Mouse (Mus musculus): ENCODE measurements around the gene Dip2b. TPM values are rescaled to one million over a fixed set of nuclear protein-coding genes. Genes with fewer than 3 reads are reported as not detected.

Gene Dip2b
- total and polyA plus RNA-seq, 3 experiments: 13.9 to 68.9 (median 15.4) TPM

- TF ChIP-seq JUND (IDR thresholded peaks at IDR 0.05; ENCODE audit: low read depth, low read length): no peak
- no peak for TF ChIP-seq RCOR1 (IDR thresholded peaks at IDR 0.05; ENCODE audit: low read depth, low read length)
- no peak overlapping the region for H3K4me3 ChIP-seq (ENCODE audit: control insufficient read depth in 1 of 2, insufficient read depth in 1 of 2, low read depth in 2 of 2, low read length in 2 of 2)
- H3K9ac ChIP-seq (ENCODE audit: control insufficient read depth, low read depth, low read length, poor library complexity, severe bottlenecking): no peak overlapping the region
- no peak overlapping the region for H3K27ac ChIP-seq (ENCODE audit: control insufficient read depth, low read depth, low read length)
- peaks cover 2 to 4% of the 10 kb centered on the region in 2 experiments; a peak in 3 of 4 replicates for H3K4me1 ChIP-seq (ENCODE audit: control insufficient read depth in 1 of 2, insufficient read depth in 2 of 2, low read length in 2 of 2)
- no peaks in the 10 kb centered on the region for H3K9me3 ChIP-seq (replicated peaks; ENCODE audit: insufficient read depth, low read length)
- peaks cover 2 to 3% of the 10 kb centered on the region in 2 experiments for H3K36me3 ChIP-seq (ENCODE audit: control insufficient read depth in 1 of 2, insufficient read depth in 2 of 2, low read length in 2 of 2)
- DNase-seq (ENCODE audit: low read depth, low spot score): no peak
- no peaks in the 10 kb centered on the region; the same call in 1 of the 2 replicates for H3K79me2 ChIP-seq (ENCODE audit: control insufficient read depth, insufficient read depth, low read length, poor library complexity)
- no peaks in the 10 kb centered on the region for H3K27me3 ChIP-seq (ENCODE audit: control insufficient read depth in 1 of 2, insufficient read depth in 2 of 2, low read length in 2 of 2)
These were observed 14.3 kb downstream of the Dip2b start for GRCm38 (mm10) chr15:100052726-100053125.

GRCm38 (mm10) chr15:100056397-100056908 is 18.0 kb downstream of the Dip2b start:
- Histone ChIP-seq H3K36me3 (ENCODE audit: control insufficient read depth in 1 of 2, insufficient read depth in 2 of 2, low read length in 2 of 2) (peaks cover 0 to 5% of the 10 kb centered on the region in 2 experiments; a peak in 2 of 4 replicates), H3K9ac (ENCODE audit: control insufficient read depth, low read depth, low read length, poor library complexity, severe bottlenecking) (no peak overlapping the region), H3K4me3 (ENCODE audit: control insufficient read depth in 1 of 2, insufficient read depth in 1 of 2, low read depth in 2 of 2, low read length in 2 of 2) (no peak overlapping the region), H3K27me3 (ENCODE audit: control insufficient read depth in 1 of 2, insufficient read depth in 2 of 2, low read length in 2 of 2) (no peaks in the 10 kb centered on the region), H3K27ac (ENCODE audit: control insufficient read depth, low read depth, low read length) (no peak overlapping the region), H3K79me2 (ENCODE audit: control insufficient read depth, insufficient read depth, low read length, poor library complexity) (no peaks in the 10 kb centered on the region; the same call in none of the 2 replicates), H3K9me3 (replicated peaks; ENCODE audit: insufficient read depth, low read length) (no peaks in the 10 kb centered on the region), H3K4me1 (ENCODE audit: control insufficient read depth in 1 of 2, insufficient read depth in 2 of 2, low read length in 2 of 2) (peaks cover 5 to 8% of the 10 kb centered on the region in 2 experiments; a peak in 3 of 4 replicates)
- TF ChIP-seq ELF1 (IDR thresholded peaks at IDR 0.05; ENCODE audit: low read depth, low read length) (no peak), SIN3A (IDR thresholded peaks at IDR 0.05; ENCODE audit: low read length) (no peak), RCOR1 (IDR thresholded peaks at IDR 0.05; ENCODE audit: low read depth, low read length) (no peak), ZNF384 (IDR thresholded peaks at IDR 0.05; ENCODE audit: low read depth, low read length) (no peak), MYC (IDR thresholded peaks at IDR 0.05; ENCODE audit: low read depth, low read length) (no peak), USF2 (IDR thresholded peaks at IDR 0.05; ENCODE audit: borderline replicate concordance in 1 of 2, insufficient read depth in 1 of 2, low read depth in 1 of 2, low read length in 2 of 2) (no peak), CTCF (IDR thresholded peaks at IDR 0.05 in 2 of 3, conservative IDR thresholded peaks at IDR 0.05 in 1 of 3; ENCODE audit: control insufficient read depth in 1 of 3, insufficient read depth in 1 of 3, low read depth in 2 of 3, low read length in 3 of 3, poor library complexity in 1 of 3, severe bottlenecking in 1 of 3) (no peak), TBP (IDR thresholded peaks at IDR 0.05; ENCODE audit: low read depth, low read length) (no peak), RAD21 (IDR thresholded peaks at IDR 0.05; ENCODE audit: low read depth, low read length) (no peak), MAX (IDR thresholded peaks at IDR 0.05; ENCODE audit: low read length) (no peak), HCFC1 (IDR thresholded peaks at IDR 0.05; ENCODE audit: low read depth, low read length) (no peak), UBTF (IDR thresholded peaks at IDR 0.05; ENCODE audit: borderline replicate concordance, insufficient read depth, low read depth, low read length) (no peak), ZKSCAN1 (IDR thresholded peaks at IDR 0.05; ENCODE audit: low read depth, low read length) (no peak), E2F4 (IDR thresholded peaks at IDR 0.05; ENCODE audit: borderline replicate concordance, low read depth, low read length) (no peak), ZMIZ1 (IDR thresholded peaks at IDR 0.05; ENCODE audit: low read depth, low read length) (no peak), CHD2 (IDR thresholded peaks at IDR 0.05; ENCODE audit: low read length) (no peak), NELFE (IDR thresholded peaks at IDR 0.05; ENCODE audit: low read depth, low read length) (no peak)
- DNase-seq (ENCODE audit: low read depth, low spot score): no peak
